Mouse (Mus musculus): ENCODE measurements at regions not wholly inside any gene's neighbourhood (a gene's known extent, or its start where the extent isn't known, plus 50 kb on each side); places are given as distances from the start of the nearest gene placed in this dataset.
"Not testable (repeated sequence)": the region's sequence is repeated elsewhere in the genome, so short reads cannot be mapped to it uniquely, and the experiment has no call there.

DNA sequence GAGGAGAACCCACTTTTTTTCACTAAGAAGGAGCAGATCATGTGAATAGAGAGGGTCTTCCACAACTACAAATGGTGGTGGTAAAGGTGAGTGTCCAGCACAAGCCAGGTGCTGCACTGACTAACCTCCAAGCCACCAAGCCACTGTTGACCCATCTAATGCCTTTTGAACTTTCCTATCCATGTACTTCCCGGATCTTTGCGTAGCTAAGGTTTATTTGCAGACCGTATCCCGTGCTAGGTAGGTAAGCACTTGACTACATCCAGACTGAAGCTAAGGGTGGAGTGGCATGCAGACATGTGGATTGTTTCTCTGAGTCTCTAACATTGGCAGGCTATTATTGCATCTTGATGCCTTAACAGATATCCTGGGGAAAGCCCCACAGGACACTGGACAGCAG is 65.2 kb downstream of the Zbtb18 start:
- not testable (repeated sequence) for TF ChIP-seq CTCF, EP300 (IDR thresholded peaks at IDR 0.05; ENCODE audit: low read depth)
